Mouse (Mus musculus) heart, embryonic 12.5 days (tissue): Measurements from ENCODE around the gene Nfe2l2. TPM values are rescaled to one million over a fixed set of nuclear protein-coding genes. Genes with fewer than 3 reads are reported as not detected.

ENCODE experiments used
- ATAC-seq: fragments of 200-750 bp; cut with Nextera tagmentation; 2 replicates; pipeline ENCODE4 v1.8.0; 2017; ENCODE audit warnings: moderate TSS enrichment, moderate library complexity; ENCODE audit not compliant: insufficient number of reproducible peaks, low FRiP score
- H3K27ac ChIP-seq: fragments of 300-500 bp; sonication (generic); 2 replicates; pipeline ENCODE4 v1.5.1; 2016; ENCODE audit warnings: mild to moderate bottlenecking, moderate library complexity; ENCODE audit not compliant: poor library complexity, severe bottlenecking
- H3K27me3 ChIP-seq: fragments of 300-500 bp; sonication (generic); replicated peaks from 2 replicates; pipeline ENCODE4 v1.6.1; 2016; ENCODE audit warnings: mild to moderate bottlenecking, moderate library complexity
- H3K36me3 ChIP-seq: fragments of 300-500 bp; sonication (generic); 2 replicates; pipeline ENCODE4 v1.6.1; 2016; ENCODE audit warnings: mild to moderate bottlenecking, moderate library complexity
- H3K4me1 ChIP-seq: fragments of 300-500 bp; sonication (generic); replicated peaks from 2 replicates; pipeline ENCODE4 v1.6.1; 2016; ENCODE audit warnings: mild to moderate bottlenecking
- H3K4me2 ChIP-seq: fragments of 300-500 bp; sonication (generic); 2 replicates; pipeline ENCODE4 v1.6.1; 2016; ENCODE audit warnings: mild to moderate bottlenecking, moderate library complexity
- H3K4me3 ChIP-seq: fragments of 300-500 bp; sonication (generic); 2 replicates; pipeline ENCODE4 v1.5.1; 2016; ENCODE audit warnings: mild to moderate bottlenecking
- H3K9ac ChIP-seq: fragments of 300-500 bp; sonication (generic); 2 replicates; pipeline ENCODE4 v1.6.1; 2016; ENCODE audit warnings: mild to moderate bottlenecking, moderate library complexity
- H3K9me3 ChIP-seq: fragments of 300-500 bp; sonication (generic); replicated peaks from 2 replicates; pipeline ENCODE4 v1.6.1; 2016; ENCODE audit warnings: mild to moderate bottlenecking, moderate library complexity
- WGBS: fragments of 180-500 bp; shearing (Covaris S2); methylation state at CpG from one replicate; pipeline ENCODE4 v1.1.7; 2016; 5-methylcytosine and 5-hydroxymethylcytosine counted together
- polyA plus RNA-seq: library from polyadenylated mRNA; unstranded; fragments of >200 nt; fragmentation: Nextera tagmentation; extraction: Ambion mirVana; gene quantifications from 2 replicates; pipeline ENCODE4 v1.2.1, GENCODE M21; 2016

Gene Nfe2l2
- polyA plus RNA-seq, 1 experiment from 2014 or later = 47.9 TPM

GRCm38 (mm10) chr2:75659629-75659960 lies 44.8 kb downstream of the Nfe2l2 start:
- under 1% methylated on average over 46 of the region's 47 CpGs for WGBS
- Histone ChIP-seq H3K36me3 (peaks cover 25% of the 10 kb centered on the region), H3K4me1 (peaks cover 18% of the 10 kb centered on the region), H3K27ac (peak overlapping the region; percentile 99), H3K27me3 (no peaks in the 10 kb centered on the region), H3K9me3 (no peaks in the 10 kb centered on the region), H3K9ac (peak overlapping the region; percentile 100), H3K4me2 (peak overlapping the region; percentile 97), H3K4me3 (peak overlapping the region; percentile 99)
- ATAC-seq = peak; percentile 76

GRCm38 (mm10) chr2:75658727-75659628 lies 45.5 kb downstream of the Nfe2l2 start, which contains the start of gene Hnrnpa3:
Gene Hnrnpa3, plus strand, starts transcription at chr2:75659261.
- Histone ChIP-seq H3K27ac (peak within 1 kb of the TSS; percentile 99), H3K4me1 (peaks cover 18% of the 10 kb centered on the region), H3K4me3 (peak within 1 kb of the TSS; percentile 99), H3K36me3 (peaks cover 22% of the 10 kb centered on the region), H3K27me3 (no peaks in the 10 kb centered on the region), H3K9me3 (no peaks in the 10 kb centered on the region), H3K9ac (peak within 1 kb of the TSS; percentile 100), H3K4me2 (peak within 1 kb of the TSS; percentile 97)
- under 1% methylated on average over 99 of the region's 102 CpGs for WGBS
- ATAC-seq = peak; percentile 96

DNA sequence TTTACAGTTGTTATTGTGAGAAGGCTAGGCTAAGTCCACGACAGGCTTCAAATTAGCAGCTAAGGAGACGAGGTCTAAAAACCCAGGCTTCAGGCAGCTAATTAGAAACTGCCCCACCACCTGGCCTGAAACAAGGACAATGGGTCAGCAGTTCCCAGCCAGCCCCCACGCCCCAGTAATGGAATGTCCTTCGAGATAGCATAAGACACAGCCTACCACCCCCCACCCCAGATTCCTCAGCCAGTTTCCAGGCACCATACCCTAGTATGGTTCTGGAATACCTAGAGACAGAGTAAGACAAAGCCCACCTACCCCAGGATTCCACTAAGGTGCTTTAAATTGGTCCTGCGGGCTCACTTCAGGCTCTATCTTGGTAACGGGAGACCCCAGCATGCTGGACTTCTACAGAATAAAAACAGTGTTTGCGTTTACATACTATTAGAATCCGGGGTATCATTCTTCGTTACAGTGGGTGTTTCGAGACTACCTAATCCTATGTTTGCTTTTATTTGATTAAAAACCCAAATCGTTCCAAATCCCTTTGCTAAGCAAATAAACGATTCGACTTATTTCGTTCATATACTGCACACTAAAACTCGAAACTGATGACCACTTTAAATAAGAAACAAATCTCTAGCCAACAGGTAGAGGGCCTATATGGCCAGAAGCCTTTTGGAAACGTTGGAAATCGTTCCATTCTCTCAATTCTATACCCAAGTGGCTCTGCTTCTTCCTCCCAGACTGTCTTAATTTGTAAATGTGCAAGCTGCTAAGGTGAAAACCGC lies 46.3 kb downstream of the Nfe2l2 start:
- 3% methylated on average over 18 of the region's 18 CpGs for WGBS
- Histone ChIP-seq H3K27me3 (no peaks in the 10 kb centered on the region), H3K27ac (peak overlapping the region; percentile 99), H3K4me2 (peak overlapping the region; percentile 81), H3K4me3 (peak overlapping the region; percentile 99), H3K9me3 (no peaks in the 10 kb centered on the region), H3K4me1 (peaks cover 18% of the 10 kb centered on the region), H3K9ac (peak overlapping the region; percentile 96), H3K36me3 (peaks cover 13% of the 10 kb centered on the region)
- 0 out of 2 replicates have a peak, but pooled peaks have one; percentile 15 for ATAC-seq

DNA sequence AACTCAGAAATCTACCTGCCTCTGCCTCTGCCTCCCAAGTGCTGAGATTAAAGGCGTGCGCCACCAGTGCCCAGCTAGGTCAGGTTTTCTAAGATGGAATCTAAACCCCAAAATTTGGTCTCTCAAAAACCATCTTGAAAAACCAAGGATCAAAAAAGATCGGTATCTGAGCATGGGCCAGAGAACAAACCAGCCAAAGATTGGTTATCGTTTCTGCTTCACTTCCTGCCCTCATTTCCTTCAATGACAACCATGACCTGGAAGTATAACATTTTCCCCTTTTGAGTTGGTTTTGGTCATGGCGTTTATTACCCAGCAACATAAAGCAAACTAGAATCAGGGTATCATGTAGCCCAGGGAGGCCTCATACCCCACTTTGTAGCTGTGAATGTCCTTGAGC lies 47.5 kb downstream of the Nfe2l2 start:
- no peak for ATAC-seq
- H3K27ac ChIP-seq = peak overlapping the region; percentile 99
- peaks cover 5% of the 10 kb centered on the region; the same call in 1 of the 2 replicates for H3K36me3 ChIP-seq
- no peaks in the 10 kb centered on the region for H3K9me3 ChIP-seq
- WGBS = 94% methylated on average over 5 of the region's 5 CpGs
- H3K27me3 ChIP-seq = no peaks in the 10 kb centered on the region
- H3K4me1 ChIP-seq = peaks cover 24% of the 10 kb centered on the region
- no peak overlapping the region for H3K4me3 ChIP-seq
- no peak overlapping the region for H3K4me2 ChIP-seq
- H3K9ac ChIP-seq = peak overlapping the region; percentile 96; the same call in 1 of the 2 replicates

- WGBS = 79% methylated on average over 1 of the region's 1 CpGs
- Histone ChIP-seq H3K4me2 (no peak overlapping the region), H3K9ac (no peak overlapping the region), H3K4me3 (no peak overlapping the region), H3K27me3 (no peaks in the 10 kb centered on the region), H3K36me3 (no peaks in the 10 kb centered on the region), H3K27ac (no peak overlapping the region), H3K4me1 (peaks cover 17% of the 10 kb centered on the region), H3K9me3 (no peaks in the 10 kb centered on the region)
- no peak for ATAC-seq
Measured at GRCm38 (mm10) chr2:75654679-75655078, 49.8 kb downstream of the Nfe2l2 start.

DNA sequence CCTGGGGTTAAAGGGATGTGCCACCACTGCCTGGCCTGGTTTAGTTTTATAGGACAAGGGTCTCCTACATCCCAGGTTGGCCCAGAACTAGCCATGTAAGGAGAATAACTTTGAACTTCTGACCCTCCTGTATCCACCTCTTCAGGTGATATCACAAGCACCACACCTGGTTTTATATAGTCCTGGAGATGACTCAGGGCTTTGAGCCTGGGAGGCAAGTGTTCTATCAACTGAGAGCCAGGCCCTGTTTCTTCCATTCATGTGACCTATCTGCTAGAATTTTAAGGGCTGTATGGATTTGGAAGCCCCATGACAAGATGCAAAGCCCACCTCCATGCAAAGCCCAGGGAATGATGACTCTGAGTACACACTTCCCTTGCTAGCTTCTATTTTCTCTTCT lies 51.3 kb downstream of the Nfe2l2 start:
- ATAC-seq = no peak

DNA sequence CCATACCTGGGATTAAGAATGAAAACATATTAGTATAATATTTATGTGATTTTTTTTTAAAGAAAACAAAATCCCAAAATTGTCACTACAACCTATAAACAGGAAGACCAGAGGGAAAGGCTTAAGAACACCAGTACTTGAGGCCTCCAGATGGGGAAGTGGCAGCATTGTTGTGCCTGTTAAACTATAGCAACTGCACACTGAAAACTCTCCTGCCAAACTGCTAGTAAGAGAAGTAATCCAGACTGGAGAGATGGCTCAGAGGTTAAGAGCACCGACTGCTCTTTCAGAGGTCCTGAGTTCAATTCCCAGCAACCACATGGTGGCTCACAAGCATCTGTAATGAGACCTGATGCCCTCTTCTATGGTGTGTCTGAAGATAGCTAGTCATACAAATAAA lies 54.0 kb downstream of the Nfe2l2 start:
- no peaks in the 10 kb centered on the region for H3K27me3 ChIP-seq
- H3K9me3 ChIP-seq = peaks cover 1% of the 10 kb centered on the region
- H3K36me3 ChIP-seq = no peaks in the 10 kb centered on the region
- WGBS = 84% methylated on average over 1 of the region's 1 CpGs
- no peak overlapping the region for H3K27ac ChIP-seq
- H3K4me3 ChIP-seq = no peak overlapping the region
- H3K4me1 ChIP-seq = peaks cover 5% of the 10 kb centered on the region; the same call in 1 of the 2 replicates
- ATAC-seq = no peak
- H3K9ac ChIP-seq = no peak overlapping the region
- H3K4me2 ChIP-seq = no peak overlapping the region

More for the DNA sequence above, 51.3 kb downstream of the Nfe2l2 start:
- Histone ChIP-seq H3K36me3 (no peaks in the 10 kb centered on the region), H3K4me2 (no peak overlapping the region), H3K4me1 (peaks cover 17% of the 10 kb centered on the region), H3K27me3 (no peaks in the 10 kb centered on the region), H3K27ac (no peak overlapping the region), H3K9me3 (no peaks in the 10 kb centered on the region), H3K9ac (no peak overlapping the region), H3K4me3 (no peak overlapping the region)

DNA sequence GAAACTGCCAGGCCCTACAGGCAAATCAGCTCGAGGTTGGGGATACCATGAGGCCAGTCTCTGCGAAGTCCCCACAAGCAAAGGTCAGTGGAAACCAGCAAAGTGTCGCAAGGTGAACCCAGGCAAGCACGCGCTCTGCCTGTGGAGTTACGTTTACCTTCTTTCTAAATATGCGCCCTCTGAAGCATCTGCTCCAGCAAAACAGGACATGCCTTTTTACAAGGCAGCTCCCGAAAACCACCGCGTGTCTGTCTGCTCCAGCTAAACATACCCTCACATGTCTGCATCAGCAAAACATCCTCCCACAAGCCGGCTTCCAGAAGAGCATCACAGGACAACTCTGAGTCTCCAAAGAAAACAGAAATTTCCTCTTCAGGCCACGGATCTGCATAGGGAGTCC lies 59.2 kb downstream of the Nfe2l2 start:
- H3K4me3 ChIP-seq = no peak overlapping the region
- WGBS = 85% methylated on average over 12 of the region's 12 CpGs
- H3K27me3 ChIP-seq = no peaks in the 10 kb centered on the region
- peaks cover 6% of the 10 kb centered on the region for H3K9me3 ChIP-seq
- H3K4me1 ChIP-seq = peaks cover 14% of the 10 kb centered on the region
- H3K9ac ChIP-seq = no peak overlapping the region
- ATAC-seq = no peak
- H3K27ac ChIP-seq = no peak overlapping the region
- 0 out of 2 replicates have a peak, but pooled peaks cover 4% of the 10 kb centered on the region for H3K36me3 ChIP-seq
- no peak overlapping the region for H3K4me2 ChIP-seq

GRCm38 (mm10) chr2:75643950-75644349 lies 60.5 kb downstream of the Nfe2l2 start:
- Histone ChIP-seq H3K36me3 (0 out of 2 replicates have a peak, but pooled peaks cover 4% of the 10 kb centered on the region), H3K4me1 (peaks cover 14% of the 10 kb centered on the region), H3K4me3 (no peak overlapping the region), H3K27ac (0 out of 2 replicates have a peak overlapping the region, but pooled peaks have one; percentile 21), H3K4me2 (no peak overlapping the region), H3K9ac (no peak overlapping the region), H3K27me3 (no peaks in the 10 kb centered on the region), H3K9me3 (peaks cover 6% of the 10 kb centered on the region)
- no peak for ATAC-seq
- 83% methylated on average over 6 of the region's 6 CpGs for WGBS

GRCm38 (mm10) chr2:75642795-75643550 lies 61.5 kb downstream of the Nfe2l2 start:
- peaks cover 6% of the 10 kb centered on the region for H3K9me3 ChIP-seq

More at GRCm38 (mm10) chr2:75642795-75643550, 61.5 kb downstream of the Nfe2l2 start:
- H3K27me3 ChIP-seq = no peaks in the 10 kb centered on the region
- 0 out of 2 replicates have a peak, but pooled peaks cover 4% of the 10 kb centered on the region for H3K36me3 ChIP-seq
- no peak overlapping the region for H3K4me3 ChIP-seq
- WGBS = 66% methylated on average over 8 of the region's 8 CpGs
- peaks cover 14% of the 10 kb centered on the region for H3K4me1 ChIP-seq
- peak; percentile 63; the same call in 1 of the 2 replicates for ATAC-seq
- H3K9ac ChIP-seq = no peak overlapping the region
- H3K27ac ChIP-seq = peak overlapping the region; percentile 56
- H3K4me2 ChIP-seq = no peak overlapping the region
